Mouse (Mus musculus) liver, embryonic 11.5 days (tissue): ENCODE results near the gene Tomm40. TPM values are rescaled to one million over a fixed set of nuclear protein-coding genes. Genes with fewer than 3 reads are reported as not detected.
A peak's percentile ranks its signal among the peaks of the same experiment; 100 is the strongest.

Experiments
- ATAC-seq: fragments of 200-750 bp; cut with Nextera tagmentation; replicated peaks from 2 replicates; pipeline ENCODE4 v1.8.0; 2017; ENCODE audit warnings: moderate number of reproducible peaks, mild to moderate bottlenecking, moderate TSS enrichment, moderate library complexity; ENCODE audit not compliant: low FRiP score
- DNase-seq: peaks from one replicate; pipeline ENCODE4 v3.0.0-alpha.2; 2017; ENCODE audit warnings: low spot score
- H3K27ac ChIP-seq: fragments of 300-500 bp; sonication (generic); 2 replicates; pipeline ENCODE4 v1.5.1; 2014; ENCODE audit warnings: mild to moderate bottlenecking, low read depth, low read length, control low read depth
- H3K27me3 ChIP-seq: fragments of 300-500 bp; sonication (generic); replicated peaks from 2 replicates; pipeline ENCODE4 v1.6.1; 2014; ENCODE audit warnings: low read length, mixed read lengths; ENCODE audit not compliant: control insufficient read depth, insufficient read depth
- H3K36me3 ChIP-seq: fragments of 300-500 bp; sonication (generic); 2 replicates; pipeline ENCODE4 v1.6.1; 2014; ENCODE audit warnings: mild to moderate bottlenecking, low read length, moderate library complexity, mixed read lengths; ENCODE audit not compliant: control insufficient read depth, insufficient read depth
- H3K4me1 ChIP-seq: fragments of 300-500 bp; sonication (generic); replicated peaks from 2 replicates; pipeline ENCODE4 v1.6.1; 2014; ENCODE audit warnings: low read length, mixed read lengths; ENCODE audit not compliant: control insufficient read depth, insufficient read depth
- H3K4me2 ChIP-seq: fragments of 300-500 bp; sonication (generic); 2 replicates; pipeline ENCODE4 v1.6.1; 2014; ENCODE audit warnings: mild to moderate bottlenecking, control low read depth, moderate library complexity
- H3K4me3 ChIP-seq: fragments of 300-500 bp; sonication (generic); 2 replicates; pipeline ENCODE4 v1.5.1; 2014; ENCODE audit warnings: low read depth, low read length, control low read depth
- H3K9ac ChIP-seq: fragments of 300-500 bp; sonication (generic); 2 replicates; pipeline ENCODE4 v1.6.1; 2014; ENCODE audit warnings: low read depth, low read length, control low read depth
- H3K9me3 ChIP-seq: fragments of 300-500 bp; sonication (generic); 2 replicates; pipeline ENCODE4 v1.6.1; 2016; ENCODE audit warnings: low read length, inconsistent platforms, mixed read lengths; ENCODE audit not compliant: control insufficient read depth
- WGBS: fragments of 180-500 bp; shearing (Covaris S2); extraction: QIAGEN DNeasy Blood & Tissue Kit; methylation state at CpG from one replicate; pipeline ENCODE4 v1.1.7; 2014; 5-methylcytosine and 5-hydroxymethylcytosine counted together
- polyA plus RNA-seq: library from polyadenylated mRNA; unstranded; fragments of >200 nt; fragmentation: Nextera tagmentation; extraction: Ambion mirVana; gene quantifications from 2 replicates; pipeline ENCODE4 v1.2.1, GENCODE M21; 2014

Tomm40 gene
- polyA plus RNA-seq, 1 experiment from 2014 or later = 259 TPM

- H3K27me3 ChIP-seq = no peaks in the 10 kb centered on the region
- no peak overlapping the region for H3K9ac ChIP-seq
- WGBS = 81% methylated on average over 3 of the region's 3 CpGs
- no peak overlapping the region for H3K4me3 ChIP-seq
- H3K36me3 ChIP-seq = peaks cover 20% of the 10 kb centered on the region; the same call in 1 of the 2 replicates
- peaks cover 39% of the 10 kb centered on the region for H3K4me1 ChIP-seq
- no peak overlapping the region for H3K4me2 ChIP-seq
- no peak overlapping the region for H3K27ac ChIP-seq
- no peak for DNase-seq
- no peak for ATAC-seq
- H3K9me3 ChIP-seq = no peaks in the 10 kb centered on the region
These were observed 23.5 kb upstream of the Tomm40 start for GRCm38 (mm10) chr7:19738771-19739170.

- Histone ChIP-seq H3K36me3 (peaks cover 27% of the 10 kb centered on the region), H3K4me2 (peak overlapping the region; percentile 49), H3K9me3 (no peaks in the 10 kb centered on the region), H3K27ac (peak overlapping the region; percentile 88), H3K27me3 (no peaks in the 10 kb centered on the region), H3K4me1 (peaks cover 27% of the 10 kb centered on the region), H3K4me3 (0 out of 2 replicates have a peak overlapping the region, but pooled peaks have one; percentile 21), H3K9ac (peak overlapping the region; percentile 35; the same call in 1 of the 2 replicates)
- DNase-seq (peak; percentile 71), ATAC-seq (peak; percentile 92)
- WGBS = 44% methylated on average over 16 of the region's 16 CpGs
These were observed 21.3 kb upstream of the Tomm40 start for GRCm38 (mm10) chr7:19736389-19737057.

- no peak overlapping the region for H3K9ac ChIP-seq
- 89% methylated on average over 10 of the region's 10 CpGs for WGBS
- no peaks in the 10 kb centered on the region for H3K9me3 ChIP-seq
- H3K27me3 ChIP-seq = no peaks in the 10 kb centered on the region
- H3K4me1 ChIP-seq = peaks cover 19% of the 10 kb centered on the region
- peaks cover 29% of the 10 kb centered on the region for H3K36me3 ChIP-seq
- H3K4me3 ChIP-seq = no peak overlapping the region
- H3K27ac ChIP-seq = no peak overlapping the region
- H3K4me2 ChIP-seq = no peak overlapping the region
- no peak for ATAC-seq
- no peak for DNase-seq
These were observed 19.0 kb upstream of the Tomm40 start for GRCm38 (mm10) chr7:19734178-19734666.

DNA sequence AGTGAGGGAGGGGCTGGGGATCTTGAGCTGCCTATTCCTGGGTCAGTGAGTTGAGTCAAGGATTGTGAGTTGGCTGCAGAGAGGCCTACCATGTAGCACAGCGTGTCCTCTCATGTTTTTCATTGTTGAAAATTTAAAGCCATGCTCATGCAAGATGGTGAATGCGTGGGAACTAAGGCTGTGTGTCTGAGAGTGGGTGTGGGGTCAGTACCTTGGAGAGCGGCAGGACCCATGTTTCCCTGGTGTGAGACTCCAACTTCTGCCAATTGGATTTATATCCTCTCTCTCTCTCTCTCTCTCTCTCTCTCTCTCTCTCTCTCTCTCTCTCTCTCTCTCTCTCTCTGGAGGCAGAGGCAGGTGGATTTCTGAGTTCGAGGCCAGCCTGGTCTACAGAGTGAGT lies 11.3 kb upstream of the Tomm40 start:
- Histone ChIP-seq H3K9ac (no peak overlapping the region), H3K27me3 (no peaks in the 10 kb centered on the region), H3K27ac (no peak overlapping the region), H3K4me2 (no peak overlapping the region), H3K4me3 (no peak overlapping the region), H3K36me3 (peaks cover 26% of the 10 kb centered on the region), H3K9me3 (0 out of 2 replicates have a peak, but pooled peaks cover under 1% of the 10 kb centered on the region), H3K4me1 (0 out of 2 replicates have a peak, but pooled peaks cover 6% of the 10 kb centered on the region)
- DNase-seq (no peak), ATAC-seq (no peak)
- WGBS = 90% methylated on average over 4 of the region's 4 CpGs

- no peak for ATAC-seq
- WGBS = 93% methylated on average over 12 of the region's 12 CpGs
These were observed 8.9 kb upstream of the Tomm40 start for GRCm38 (mm10) chr7:19724167-19724566.

DNA sequence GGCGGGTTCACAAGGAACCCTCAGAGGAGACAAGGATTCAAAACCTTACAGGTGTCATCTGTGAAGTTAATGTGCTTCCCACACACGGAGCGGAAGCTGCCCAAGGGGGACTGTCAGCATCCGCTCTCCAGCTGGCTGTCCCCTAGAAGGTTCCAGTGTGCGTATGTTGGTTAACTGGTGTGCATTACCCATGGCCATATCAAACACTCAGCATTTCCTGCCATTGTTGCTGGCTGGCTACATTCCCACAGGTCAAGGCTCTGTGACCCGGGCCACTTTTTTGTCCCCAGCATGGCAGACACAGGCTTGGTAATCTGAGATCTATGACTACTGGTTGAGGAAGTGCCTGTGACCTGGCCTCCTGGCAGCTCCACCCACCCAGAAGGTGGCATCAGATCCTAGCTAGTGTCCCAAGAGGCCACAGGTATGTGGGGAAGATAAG lies 7.5 kb upstream of the Tomm40 start:
- no peak overlapping the region for H3K4me3 ChIP-seq
- no peak for DNase-seq
- H3K4me1 ChIP-seq = 0 out of 2 replicates have a peak, but pooled peaks cover 6% of the 10 kb centered on the region
- peaks cover 26% of the 10 kb centered on the region for H3K36me3 ChIP-seq
- peaks cover 7% of the 10 kb centered on the region for H3K9me3 ChIP-seq
- no peak overlapping the region for H3K4me2 ChIP-seq
- H3K27ac ChIP-seq = no peak overlapping the region
- H3K9ac ChIP-seq = no peak overlapping the region
- WGBS = 76% methylated on average over 6 of the region's 6 CpGs
- ATAC-seq = peak; percentile 55
- H3K27me3 ChIP-seq = no peaks in the 10 kb centered on the region

More at GRCm38 (mm10) chr7:19724167-19724566, 8.9 kb upstream of the Tomm40 start:
- Histone ChIP-seq H3K9ac (no peak overlapping the region), H3K9me3 (peaks cover 7% of the 10 kb centered on the region), H3K4me2 (no peak overlapping the region), H3K27me3 (no peaks in the 10 kb centered on the region), H3K27ac (no peak overlapping the region), H3K4me3 (no peak overlapping the region), H3K4me1 (0 out of 2 replicates have a peak, but pooled peaks cover 6% of the 10 kb centered on the region), H3K36me3 (peaks cover 28% of the 10 kb centered on the region)
- DNase-seq = no peak

- H3K4me1 ChIP-seq = peaks cover 13% of the 10 kb centered on the region
- peaks cover 22% of the 10 kb centered on the region for H3K36me3 ChIP-seq
- ATAC-seq = no peak
- no peak overlapping the region for H3K27ac ChIP-seq
- H3K4me2 ChIP-seq = no peak overlapping the region
- H3K4me3 ChIP-seq = no peak overlapping the region
- no peak overlapping the region for H3K9ac ChIP-seq
- WGBS = 80% methylated on average over 4 of the region's 4 CpGs
- peaks cover 7% of the 10 kb centered on the region for H3K9me3 ChIP-seq
- H3K27me3 ChIP-seq = no peaks in the 10 kb centered on the region
- no peak for DNase-seq
These were observed 4.0 kb upstream of the Tomm40 start for GRCm38 (mm10) chr7:19719200-19719599.

DNA sequence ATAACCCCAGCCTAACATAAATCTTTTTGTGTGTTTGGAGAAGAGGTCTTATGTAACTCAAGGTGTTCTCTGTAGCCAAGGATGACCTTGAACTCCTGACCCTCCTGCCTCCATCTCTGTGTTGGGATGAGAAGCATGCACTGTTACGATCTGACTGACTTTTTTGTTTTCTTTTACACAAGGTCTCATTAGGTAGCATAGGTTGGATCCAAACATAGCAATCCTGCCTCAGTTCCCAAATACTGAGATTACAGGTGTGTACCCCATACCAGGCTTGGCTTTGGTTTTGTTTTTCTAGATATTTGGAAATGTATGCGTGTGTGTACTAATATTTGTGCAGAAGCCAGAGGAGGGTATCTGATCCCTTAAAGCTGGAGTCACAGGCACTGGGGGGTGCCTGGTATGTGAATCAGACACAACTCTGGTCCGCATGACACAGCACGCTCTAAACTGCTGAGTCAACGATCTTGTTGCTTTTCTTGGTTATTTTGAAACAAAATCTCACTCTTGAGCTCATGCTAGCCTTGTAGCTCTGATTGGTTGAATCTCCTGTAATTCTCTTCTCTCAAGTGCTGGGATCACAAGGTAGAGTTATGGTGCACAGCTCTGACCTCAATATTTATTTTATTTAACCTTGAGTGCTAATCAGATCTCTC lies 3.2 kb upstream of the Tomm40 start:
- H3K27ac ChIP-seq = no peak overlapping the region

More for the DNA sequence above, 3.2 kb upstream of the Tomm40 start:
- no peak overlapping the region for H3K4me2 ChIP-seq
- H3K4me3 ChIP-seq = no peak overlapping the region
- peaks cover 25% of the 10 kb centered on the region for H3K36me3 ChIP-seq
- DNase-seq (no peak), ATAC-seq (no peak)
- H3K4me1 ChIP-seq = peaks cover 21% of the 10 kb centered on the region
- H3K9ac ChIP-seq = no peak overlapping the region
- peaks cover 7% of the 10 kb centered on the region for H3K9me3 ChIP-seq
- no peaks in the 10 kb centered on the region for H3K27me3 ChIP-seq
- 88% methylated on average over 5 of the region's 5 CpGs for WGBS
